Mouse (Mus musculus) heart, postnatal 4 days (tissue): ENCODE measurements around the gene Rfxap. TPM values are rescaled to one million over a fixed set of nuclear protein-coding genes. Genes with fewer than 3 reads are reported as not detected.

Source experiments
- DNase-seq: peaks from one replicate; pipeline ENCODE4 v3.0.0; 2021
- total RNA-seq, 2 experiments: library from RNA; stranded (reverse); gene quantifications; 2 replicates each; pipeline ENCODE4 v1.2.3; 2021

Gene Rfxap
- total RNA-seq, 2 experiments from 2014 or later, result 23.0 to 24.6 TPM

GRCm38 (mm10) chr3:54766034-54766433, 41.6 kb downstream of the Rfxap start:
- DNase-seq, result no peak

DNA sequence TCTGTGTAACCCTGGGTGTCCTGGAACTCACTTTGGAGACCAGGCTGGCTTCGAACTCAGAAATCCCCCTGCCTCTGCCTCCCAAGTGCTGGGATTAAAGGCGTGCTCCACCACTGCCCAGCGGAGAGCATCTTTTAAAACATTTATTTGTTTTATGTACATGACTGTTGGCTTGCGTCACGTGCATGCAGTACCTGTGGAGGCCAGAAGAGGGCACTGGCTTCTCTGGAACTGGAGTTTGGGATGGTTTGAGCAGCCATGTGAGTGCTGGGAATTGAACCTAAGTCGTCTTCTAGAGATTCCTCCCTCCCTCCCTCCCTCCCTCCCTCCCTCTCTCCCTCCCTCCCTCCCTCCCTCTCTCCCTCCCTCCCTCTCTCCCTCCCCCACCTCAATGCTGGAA, 42.1 kb downstream of the Rfxap start:
- DNase-seq, result peak; percentile 20

- DNase-seq, result peak; percentile 40
Measured at GRCm38 (mm10) chr3:54764418-54764817, 43.2 kb downstream of the Rfxap start.

DNA sequence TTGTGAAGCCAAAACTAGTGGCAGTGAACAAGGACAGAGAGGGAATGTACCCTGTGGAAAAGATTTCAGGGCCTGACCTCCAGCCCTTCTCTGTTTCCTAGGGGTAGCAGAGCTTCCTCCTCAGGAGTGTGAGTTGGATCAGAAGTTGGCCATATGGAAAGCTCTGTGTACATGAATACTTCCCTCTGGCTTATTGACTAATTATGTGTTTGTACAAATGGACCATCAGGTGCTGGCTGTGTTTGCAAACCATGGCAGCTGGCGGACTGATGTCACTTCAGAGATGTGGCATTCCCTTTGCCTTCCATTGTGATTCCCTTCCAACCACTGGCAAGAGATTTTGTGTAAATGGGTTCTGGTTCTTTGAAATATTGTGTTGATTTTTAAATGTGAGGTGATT, 46.3 kb downstream of the Rfxap start:
- DNase-seq, result no peak

DNA sequence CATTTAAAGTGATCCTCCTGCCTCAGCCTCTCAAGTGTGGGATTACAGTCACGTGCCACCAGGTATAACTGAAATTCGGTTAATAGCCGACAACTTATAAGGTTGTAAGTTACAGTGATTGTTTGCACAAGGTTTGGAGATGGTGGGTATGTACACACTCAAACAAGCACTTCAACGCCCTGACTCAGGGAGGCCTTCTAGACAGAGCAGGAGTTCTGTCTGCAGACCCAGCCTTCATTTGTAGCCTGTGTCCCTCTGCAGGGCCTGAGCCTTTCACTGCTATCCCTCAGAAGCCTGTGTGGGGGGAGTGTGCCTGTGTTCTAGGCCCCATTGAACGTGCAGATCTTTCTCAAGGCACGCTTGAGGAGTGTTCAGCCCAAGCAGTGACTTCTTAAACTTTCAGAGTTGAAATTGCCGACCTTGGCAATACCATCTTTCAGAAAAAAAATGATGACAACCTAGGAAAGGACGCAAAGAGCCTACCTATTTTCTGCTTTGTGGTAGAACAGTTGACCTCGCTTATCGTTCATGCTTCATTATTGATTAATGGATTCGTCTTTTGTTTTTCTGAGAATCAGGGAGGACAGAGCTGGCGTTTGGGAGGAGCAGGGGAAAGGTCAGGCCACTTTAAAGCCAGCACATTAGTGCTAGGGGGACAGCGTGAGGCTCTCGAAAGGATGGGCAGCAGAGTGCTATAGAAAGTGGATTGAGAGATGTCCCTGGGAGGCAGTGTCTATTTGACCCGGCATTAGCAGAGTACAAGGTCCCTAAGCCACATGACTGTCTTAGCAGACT, 47.1 kb downstream of the Rfxap start:
- no peak for DNase-seq

GRCm38 (mm10) chr3:54759211-54759610, 48.4 kb downstream of the Rfxap start:
- no peak for DNase-seq

GRCm38 (mm10) chr3:54757446-54757845, 50.1 kb downstream of the Rfxap start:
- no peak for DNase-seq

DNA sequence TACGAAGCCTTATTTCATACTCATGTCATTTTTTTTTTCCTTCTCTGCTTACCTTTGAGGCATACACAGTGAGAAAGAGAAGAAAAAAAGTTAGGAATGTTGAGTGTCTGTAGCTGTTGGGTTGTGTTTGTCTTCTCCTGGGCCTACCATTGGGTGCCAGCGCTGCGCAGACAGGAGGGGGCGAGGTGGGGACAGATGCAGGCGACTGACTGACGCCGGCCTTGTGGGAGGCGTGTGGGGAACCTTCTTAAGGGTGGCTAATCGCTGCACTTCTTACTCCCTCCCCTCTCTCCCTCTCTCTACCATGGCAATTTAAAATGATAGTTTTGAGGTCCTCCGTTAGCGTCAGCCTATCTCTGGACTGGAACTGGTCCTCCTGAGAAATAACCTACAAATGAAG, 51.5 kb downstream of the Rfxap start:
- peak; percentile 32 for DNase-seq

DNA sequence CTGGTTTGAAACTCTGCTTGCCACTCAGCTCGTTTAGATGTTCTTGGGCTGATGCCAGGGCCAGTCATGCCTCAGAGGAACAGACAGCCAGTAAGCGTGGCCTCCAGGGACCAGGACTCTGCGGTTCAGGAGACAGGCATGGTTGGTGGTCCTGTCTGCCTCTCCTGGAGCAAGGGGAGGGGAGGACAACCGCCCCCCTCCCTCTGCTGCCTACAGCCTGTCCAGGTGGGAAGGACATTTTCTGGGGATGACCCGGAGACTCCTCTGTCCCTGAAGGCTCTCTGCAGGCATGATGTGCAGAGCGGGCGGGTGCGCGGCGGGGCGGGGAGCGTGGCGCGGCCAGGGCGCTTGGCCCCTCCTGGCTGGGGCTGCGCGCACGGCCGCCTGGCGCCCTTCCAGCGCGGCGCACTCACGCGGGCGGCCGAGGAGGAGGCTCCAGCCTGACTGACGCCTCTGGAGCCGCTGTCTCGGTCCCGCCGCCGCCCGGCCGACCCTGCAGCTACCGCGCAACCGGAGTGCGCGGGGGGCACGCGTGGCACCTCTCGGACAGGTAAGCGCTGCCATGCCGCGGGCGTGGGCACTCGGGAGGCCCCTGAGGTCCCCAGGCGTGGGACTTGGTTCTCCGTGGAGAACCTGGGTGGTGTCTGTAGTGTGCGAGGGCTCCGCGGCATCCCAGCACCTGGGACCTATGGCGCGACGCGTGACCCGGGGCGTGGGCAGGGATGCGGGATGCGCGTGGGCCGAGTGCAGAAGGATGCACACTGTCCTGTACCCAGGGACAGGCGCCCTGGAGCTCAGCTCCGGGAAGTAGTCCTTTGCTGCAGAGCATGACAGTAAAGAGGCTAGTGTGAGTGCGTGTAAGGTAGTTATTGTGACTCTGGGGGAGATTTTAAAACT, 52.2 kb downstream of the Rfxap start, which contains the start of gene Smad9:
Gene Smad9 (plus strand): TSS at position 438 of the 897 bp plus-strand sequence.
- DNase-seq, result peak; percentile 73

GRCm38 (mm10) chr3:54753411-54753810, 54.2 kb downstream of the Rfxap start:
- no peak for DNase-seq

Other genes with a start within 250 kb of the Rfxap start
- 10 to 100 TPM; 49.8 to 50.5 TPM for gene Supt20, start 115.0 kb downstream of the Rfxap start, total RNA-seq
- gene Gm21958, start 93.4 kb downstream of the Rfxap start, total RNA-seq, result not detected
- gene Exosc8, start 72.4 kb downstream of the Rfxap start, total RNA-seq, result 10 to 100 TPM; 40.3 to 44.7 TPM
- 10 to 100 TPM; 19.2 to 24.0 TPM for gene Alg5, start 72.3 kb downstream of the Rfxap start, total RNA-seq
- gene Smad9, start 52.2 kb downstream of the Rfxap start, total RNA-seq, result 1 to 10 TPM; 1.5 to 1.8 TPM
- under 1 TPM; 0.57 to 0.77 TPM for gene Sertm1, start 108.1 kb upstream of the Rfxap start, total RNA-seq
- gene Ccna1, start 247.7 kb upstream of the Rfxap start, total RNA-seq, result under 1 TPM; 0.88 to 0.91 TPM